Mouse (Mus musculus) small intestine, adult 2 months (tissue): Measurements from ENCODE around the gene Maml3. TPM values are rescaled to one million over a fixed set of nuclear protein-coding genes. Genes with fewer than 3 reads are reported as not detected.

ENCODE experiments used
- H3K27ac ChIP-seq: fragments of 200-500 bp; 2 replicates; pipeline ENCODE4 v1.5.1; 2012; ENCODE audit warnings: low read depth, low read length, control low read depth, inconsistent platforms; ENCODE audit not compliant: insufficient read depth
- H3K27me3 ChIP-seq: fragments of 200-500 bp; 2 replicates; pipeline ENCODE4 v1.6.1; 2012; ENCODE audit warnings: mild to moderate bottlenecking, moderate library complexity, low read length, inconsistent platforms; ENCODE audit not compliant: control insufficient read depth, insufficient read depth
- H3K36me3 ChIP-seq: fragments of 200-500 bp; 2 replicates; pipeline ENCODE4 v1.6.1; 2012; ENCODE audit warnings: mild to moderate bottlenecking, low read length, control low read depth, inconsistent platforms; ENCODE audit not compliant: control insufficient read depth, insufficient read depth
- H3K4me1 ChIP-seq: fragments of 200-500 bp; 2 replicates; pipeline ENCODE4 v1.6.1; 2012; ENCODE audit warnings: low read length, inconsistent platforms, mixed read lengths; ENCODE audit not compliant: control insufficient read depth, insufficient read depth, insufficient read length
- H3K4me3 ChIP-seq: fragments of 200-500 bp; 2 replicates; pipeline ENCODE4 v1.5.1; 2012; ENCODE audit warnings: low read depth, mild to moderate bottlenecking, control low read depth, inconsistent platforms, low read length, moderate library complexity
- CTCF ChIP-seq: fragments of 200-500 bp; IDR thresholded peaks from 2 replicates; pipeline ENCODE4 v1.5.1; 2012; ENCODE audit warnings: low read depth, mild to moderate bottlenecking, control low read depth, inconsistent platforms, low read length, moderate library complexity, mixed read lengths; ENCODE audit not compliant: insufficient replicate concordance, insufficient read length; ENCODE audit errors: extremely low read depth
- POLR2A ChIP-seq: fragments of 200-500 bp; IDR thresholded peaks from 2 replicates; pipeline ENCODE4 v1.6.1; 2012; ENCODE audit warnings: low read depth, mild to moderate bottlenecking, control low read depth, inconsistent platforms, low read length, moderate library complexity
- whole genome bisulfite sequencing: fragments of 180-500 bp; shearing (Covaris S2); methylation state at CpG from one replicate; pipeline ENCODE4 v1.1.7; 2018; 5-methylcytosine and 5-hydroxymethylcytosine counted together
- polyA plus RNA-seq: library from polyadenylated mRNA; depleted of rRNA; stranded (reverse); fragments of >200 nt; gene quantifications from 2 replicates; pipeline ENCODE4 v1.2.3, GENCODE M21; 2012

Maml3 gene
- polyA plus RNA-seq, 1 experiment, result 3.2 TPM

DNA sequence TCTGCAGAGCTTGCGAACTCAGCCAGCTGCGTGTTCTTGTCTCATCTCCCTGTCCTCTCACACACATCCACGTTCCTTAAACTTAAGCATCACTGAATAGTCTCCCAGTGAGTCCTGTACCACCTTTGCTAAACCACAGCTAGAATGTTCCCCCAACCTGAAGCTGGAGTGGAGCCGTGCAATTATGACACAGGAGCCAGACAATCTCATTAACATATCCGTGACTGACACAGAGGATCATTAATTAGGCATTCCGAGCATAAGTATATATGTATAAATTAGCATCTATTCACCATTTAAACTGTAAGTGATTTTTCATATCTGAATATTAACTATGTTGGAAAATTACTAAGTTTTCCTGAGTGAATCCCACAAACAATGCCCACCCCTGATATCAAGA is 181.1 kb downstream of the Maml3 start:
- no peak for TF ChIP-seq CTCF
- no peak for TF ChIP-seq POLR2A
- H3K4me3 ChIP-seq, result no peak overlapping the region
- no peaks in the 10 kb centered on the region for H3K27me3 ChIP-seq
- H3K27ac ChIP-seq, result no peak overlapping the region
- no peaks in the 10 kb centered on the region for H3K36me3 ChIP-seq
- 92% methylated on average over 6 of the region's 6 CpGs for WGBS
- no peaks in the 10 kb centered on the region for H3K4me1 ChIP-seq

GRCm38 (mm10) chr3:51916902-51917301 is 188.0 kb downstream of the Maml3 start:
- Histone ChIP-seq H3K36me3 (no peaks in the 10 kb centered on the region), H3K4me3 (no peak overlapping the region), H3K27ac (peak overlapping the region; percentile 28), H3K27me3 (no peaks in the 10 kb centered on the region), H3K4me1 (peaks cover 17% of the 10 kb centered on the region)
- TF ChIP-seq CTCF (no peak), POLR2A (no peak)
- WGBS, result 38% methylated on average over 4 of the region's 4 CpGs

DNA sequence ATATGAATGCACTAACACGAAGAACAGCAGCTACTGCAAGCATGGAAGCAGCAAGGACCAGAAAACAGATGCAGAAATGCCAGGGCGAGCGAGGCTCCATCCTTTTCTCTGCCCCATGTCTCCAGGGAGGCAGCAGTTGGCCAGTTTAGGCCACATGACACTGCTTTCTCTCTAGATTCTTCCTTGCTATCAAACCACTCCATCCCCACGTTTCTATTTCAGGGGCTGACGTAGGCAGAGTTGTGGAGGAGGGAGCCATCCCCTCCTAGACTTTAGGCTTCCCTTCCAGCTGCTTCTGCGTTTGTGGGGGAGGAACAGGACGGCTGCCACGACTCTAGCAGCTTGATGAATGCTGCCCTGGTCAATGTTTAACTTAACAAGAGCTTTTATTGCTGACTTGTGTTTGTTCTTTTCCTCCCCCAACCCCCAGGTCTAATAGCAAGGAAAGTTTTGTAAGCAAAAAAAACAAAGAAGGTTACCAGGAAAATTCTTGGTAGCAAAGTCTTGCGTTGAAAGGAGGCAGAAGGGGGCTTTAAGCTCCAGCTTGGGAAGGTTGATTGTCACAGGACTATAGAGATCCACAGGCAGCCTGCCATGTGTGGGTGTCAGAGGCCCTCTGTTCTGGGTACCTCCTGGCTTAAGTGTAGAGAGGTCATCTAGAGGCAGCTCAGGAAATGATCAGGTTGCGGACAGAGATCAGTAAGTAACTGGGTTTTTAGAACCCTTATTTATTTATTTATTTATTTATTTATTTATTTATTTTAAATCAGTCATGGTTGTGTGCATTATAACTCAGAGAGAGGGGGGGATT is 188.6 kb downstream of the Maml3 start:
- peaks cover 17% of the 10 kb centered on the region for H3K4me1 ChIP-seq
- 16% methylated on average over 10 of the region's 10 CpGs for WGBS
- no peaks in the 10 kb centered on the region for H3K27me3 ChIP-seq
- TF ChIP-seq POLR2A, result no peak
- no peak for TF ChIP-seq CTCF
- H3K27ac ChIP-seq, result peak overlapping the region; percentile 74
- H3K4me3 ChIP-seq, result no peak overlapping the region
- H3K36me3 ChIP-seq, result no peaks in the 10 kb centered on the region

- TF ChIP-seq POLR2A (no peak), CTCF (no peak)
- no peaks in the 10 kb centered on the region for H3K36me3 ChIP-seq
- H3K27ac ChIP-seq, result peak overlapping the region; percentile 74
- H3K27me3 ChIP-seq, result no peaks in the 10 kb centered on the region
- peaks cover 17% of the 10 kb centered on the region for H3K4me1 ChIP-seq
- no peak overlapping the region for H3K4me3 ChIP-seq
- 65% methylated on average over 1 of the region's 1 CpGs for WGBS
Measured at GRCm38 (mm10) chr3:51915415-51915814, 189.5 kb downstream of the Maml3 start.

DNA sequence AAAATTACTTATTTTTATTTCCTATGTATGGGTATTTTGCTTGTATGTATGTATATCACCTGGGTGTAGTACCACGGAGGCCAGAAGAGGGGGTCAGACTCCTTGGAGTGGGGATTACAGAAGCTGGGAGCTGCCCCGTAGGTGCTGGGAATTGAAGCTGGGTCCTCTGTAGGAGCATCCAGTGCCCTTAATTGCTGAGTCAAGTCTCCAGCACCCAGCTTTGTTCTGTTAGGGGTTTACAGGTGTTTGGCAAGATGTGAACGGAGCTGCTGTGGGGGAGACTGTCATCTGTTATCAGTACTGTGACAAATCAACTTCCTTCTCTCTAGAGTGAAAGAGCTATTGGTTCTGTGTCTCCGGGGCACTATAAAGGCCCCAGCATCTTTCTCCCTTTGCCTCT is 190.0 kb downstream of the Maml3 start:
- Histone ChIP-seq H3K4me1 (peaks cover 17% of the 10 kb centered on the region), H3K4me3 (no peak overlapping the region), H3K36me3 (no peaks in the 10 kb centered on the region), H3K27ac (no peak overlapping the region; the same call in 1 of the 2 replicates), H3K27me3 (no peaks in the 10 kb centered on the region)
- 51% methylated on average over 4 of the region's 4 CpGs for WGBS
- TF ChIP-seq CTCF, result no peak
- TF ChIP-seq POLR2A, result no peak

- whole genome bisulfite sequencing, result 73% methylated on average over 8 of the region's 8 CpGs
- no peak overlapping the region for H3K27ac ChIP-seq
- no peak for TF ChIP-seq POLR2A
- no peak for TF ChIP-seq CTCF
- H3K27me3 ChIP-seq, result no peaks in the 10 kb centered on the region
- no peaks in the 10 kb centered on the region for H3K36me3 ChIP-seq
- H3K4me1 ChIP-seq, result peaks cover 17% of the 10 kb centered on the region
- H3K4me3 ChIP-seq, result no peak overlapping the region
Measured at GRCm38 (mm10) chr3:51913498-51913897, 191.4 kb downstream of the Maml3 start.

DNA sequence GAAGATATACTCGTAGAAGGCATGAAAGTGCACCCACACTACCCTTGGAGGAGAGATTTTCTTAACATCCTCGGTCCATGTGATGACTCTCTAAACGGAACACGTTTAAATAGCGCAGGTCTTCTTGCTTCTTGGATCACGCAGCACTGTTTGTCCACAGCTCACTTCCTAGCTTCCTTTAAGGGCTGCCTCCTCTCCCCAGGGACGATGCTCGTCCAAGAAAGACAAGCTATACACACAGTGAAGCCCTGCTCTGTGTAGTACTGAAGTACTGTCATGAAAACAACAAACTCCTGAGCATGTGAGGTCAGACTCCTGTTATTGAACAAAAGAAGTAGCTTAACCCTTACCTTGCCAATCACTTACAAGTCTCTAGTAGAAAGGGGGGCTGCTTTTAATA is 192.7 kb downstream of the Maml3 start:
- H3K27ac ChIP-seq, result no peak overlapping the region
- no peaks in the 10 kb centered on the region for H3K27me3 ChIP-seq
- no peak overlapping the region for H3K4me3 ChIP-seq
- 75% methylated on average over 8 of the region's 8 CpGs for WGBS
- no peaks in the 10 kb centered on the region for H3K36me3 ChIP-seq
- H3K4me1 ChIP-seq, result peaks cover 18% of the 10 kb centered on the region
- TF ChIP-seq POLR2A, result no peak
- TF ChIP-seq CTCF, result no peak
